Mouse (Mus musculus) left cerebral cortex, adult 11 months (tissue): ENCODE measurements around the gene Olfr907.

Source experiments
- DNase-seq: peaks from one replicate; pipeline ENCODE4 v3.0.0; 2022; ENCODE audit warnings: low spot score

Olfr907 gene

GRCm38 (mm10) chr9:38495501-38495900, at the start of gene Olfr907:
Olfr907 (plus strand) TSS chr9:38495801.
- no peak for DNase-seq

GRCm38 (mm10) chr9:38447352-38447751, 48.2 kb upstream of the Olfr907 start, which contains the start of gene Olfr902:
Olfr902 (plus strand) TSS chr9:38447652.
- no peak for DNase-seq

- DNase-seq = no peak
These were observed 32.8 kb upstream of the Olfr907 start, which contains the start of gene Olfr904 for GRCm38 (mm10) chr9:38462844-38463243. Olfr904 (plus strand) TSS chr9:38463144.

GRCm38 (mm10) chr9:38470807-38471206, 24.8 kb upstream of the Olfr907 start, which contains the start of gene Olfr905:
Olfr905 (plus strand) TSS chr9:38471107.
- no peak for DNase-seq

- DNase-seq = no peak
These were observed 8.8 kb upstream of the Olfr907 start, which contains the start of gene Olfr906 for GRCm38 (mm10) chr9:38486785-38487184. Olfr906 (plus strand) TSS chr9:38487085.

- DNase-seq = no peak
These were observed 16.8 kb downstream of the Olfr907 start for GRCm38 (mm10) chr9:38512353-38512752.

GRCm38 (mm10) chr9:38521280-38521679, 25.7 kb downstream of the Olfr907 start, which contains the start of gene Olfr911-ps1:
Olfr911-ps1 (plus strand) TSS chr9:38521580.
- DNase-seq = no peak

GRCm38 (mm10) chr9:38537549-38537948, 41.9 kb downstream of the Olfr907 start, which contains the start of gene Olfr910:
Olfr910 (plus strand) TSS chr9:38537849.
- DNase-seq = no peak
